Mouse (Mus musculus) erythroblast, embryonic 14.5 days (primary cell): ENCODE measurements around the gene Elp6. TPM values are rescaled to one million over a fixed set of nuclear protein-coding genes. Genes with fewer than 3 reads are reported as not detected.
A peak's percentile ranks its signal among the peaks of the same experiment; 100 is the strongest.

Source experiments
- H3K27me3 ChIP-seq: 2 replicates; pipeline ENCODE4 v1.6.1; 2012; ENCODE audit warnings: inconsistent platforms; ENCODE audit not compliant: control insufficient read depth
- H3K36me3 ChIP-seq: 2 replicates; pipeline ENCODE4 v1.6.1; 2012; ENCODE audit warnings: mild to moderate bottlenecking, inconsistent platforms; ENCODE audit not compliant: control insufficient read depth
- H3K4me1 ChIP-seq: 2 replicates; pipeline ENCODE4 v1.6.1; 2012; ENCODE audit warnings: inconsistent platforms; ENCODE audit not compliant: control insufficient read depth
- H3K4me3 ChIP-seq: replicated peaks from 2 replicates; pipeline ENCODE3; 2012; ENCODE audit warnings: moderate library complexity, mild to moderate bottlenecking, inconsistent platforms
- H3K9me3 ChIP-seq: 2 replicates; pipeline ENCODE4 v1.6.1; 2012; ENCODE audit warnings: low read length, inconsistent platforms, mixed read lengths; ENCODE audit not compliant: control insufficient read depth
- GATA1 ChIP-seq: IDR thresholded peaks from 2 replicates; pipeline ENCODE4 v1.6.1; 2012; ENCODE audit warnings: low read length, inconsistent platforms, mixed read lengths
- TAL1 ChIP-seq: IDR thresholded peaks from 3 replicates; pipeline ENCODE4 v1.6.1; 2012; ENCODE audit warnings: low read length, inconsistent platforms, mixed read lengths
- polyA plus RNA-seq: library from polyadenylated mRNA; stranded (reverse); fragments of >175 nt; gene quantifications from 2 replicates; pipeline ENCODE4 v1.2.3, GENCODE M21; 2012

Gene Elp6
- polyA plus RNA-seq, 1 experiment, result 0.34 TPM

DNA sequence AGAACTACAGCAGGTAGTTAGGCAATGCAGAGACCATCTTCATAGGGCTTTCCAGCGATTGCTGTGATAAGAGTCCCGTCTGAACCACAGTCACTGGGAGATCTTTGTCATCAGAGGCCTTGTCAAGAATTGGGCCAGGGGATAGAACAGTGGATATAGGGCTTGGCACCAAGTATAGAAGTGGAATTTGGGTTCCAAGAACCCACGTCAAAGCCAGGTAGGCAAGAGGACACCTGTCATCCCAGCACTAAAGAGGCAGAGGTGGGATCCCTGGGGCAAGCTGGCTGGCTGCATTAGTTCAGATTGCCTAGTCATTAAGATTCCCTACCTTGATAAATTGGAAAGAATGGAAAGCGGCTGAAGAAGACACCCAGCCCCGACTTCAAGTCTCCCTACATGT is 1.4 kb downstream of the Elp6 start:
- Histone ChIP-seq H3K27me3 (no peaks in the 10 kb centered on the region), H3K4me1 (peaks cover 40% of the 10 kb centered on the region), H3K4me3 (peak overlapping the region; percentile 87), H3K36me3 (peaks cover 16% of the 10 kb centered on the region), H3K9me3 (peaks cover 8% of the 10 kb centered on the region)
- no peak for TF ChIP-seq TAL1
- no peak for TF ChIP-seq GATA1

DNA sequence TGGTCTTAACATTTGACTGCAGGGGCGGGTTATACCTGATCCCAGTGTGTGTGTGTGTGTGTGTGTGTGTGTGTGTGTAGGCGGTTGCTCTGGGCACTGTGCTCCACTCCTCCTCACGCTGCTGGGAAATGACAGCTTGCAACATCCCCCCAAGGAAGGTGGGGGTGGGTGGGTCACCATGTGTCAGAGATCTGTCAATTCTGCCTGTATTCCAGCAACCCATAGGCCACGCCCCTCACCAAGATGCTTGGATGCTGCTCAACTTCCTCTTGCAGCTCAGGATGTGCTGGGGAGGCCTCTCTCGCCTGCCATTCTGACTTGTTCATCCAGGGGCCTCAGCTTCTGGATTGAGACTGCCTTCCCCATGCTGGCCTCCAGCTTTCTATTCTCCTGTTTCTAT is 9.7 kb downstream of the Elp6 start:
- Histone ChIP-seq H3K9me3 (no peaks in the 10 kb centered on the region), H3K4me3 (no peak overlapping the region), H3K4me1 (no peaks in the 10 kb centered on the region), H3K36me3 (peaks cover 66% of the 10 kb centered on the region), H3K27me3 (no peaks in the 10 kb centered on the region)
- TF ChIP-seq TAL1, result no peak
- TF ChIP-seq GATA1, result no peak

DNA sequence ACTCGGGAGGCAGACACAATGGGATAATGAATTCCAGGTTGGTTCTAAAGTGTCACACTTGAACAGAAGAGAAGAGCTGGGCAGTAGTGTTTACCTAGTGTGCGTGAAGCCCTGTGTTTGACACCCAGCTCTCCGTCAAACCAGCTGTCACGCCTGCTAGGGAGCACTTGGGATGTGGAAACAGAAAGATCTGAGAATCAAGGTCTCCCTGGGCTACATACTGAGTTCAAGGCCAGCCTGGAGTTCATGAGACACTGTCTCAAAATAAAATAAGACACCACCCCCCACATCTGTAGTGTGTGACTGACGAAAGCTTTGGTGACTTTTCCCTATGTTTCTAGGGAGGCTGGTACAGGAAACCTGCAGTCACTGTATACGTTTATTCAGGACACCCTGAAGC is 10.4 kb downstream of the Elp6 start:
- no peak for TF ChIP-seq GATA1
- TF ChIP-seq TAL1, result no peak
- Histone ChIP-seq H3K4me3 (no peak overlapping the region), H3K4me1 (no peaks in the 10 kb centered on the region), H3K9me3 (no peaks in the 10 kb centered on the region), H3K36me3 (peaks cover 61% of the 10 kb centered on the region), H3K27me3 (no peaks in the 10 kb centered on the region)

DNA sequence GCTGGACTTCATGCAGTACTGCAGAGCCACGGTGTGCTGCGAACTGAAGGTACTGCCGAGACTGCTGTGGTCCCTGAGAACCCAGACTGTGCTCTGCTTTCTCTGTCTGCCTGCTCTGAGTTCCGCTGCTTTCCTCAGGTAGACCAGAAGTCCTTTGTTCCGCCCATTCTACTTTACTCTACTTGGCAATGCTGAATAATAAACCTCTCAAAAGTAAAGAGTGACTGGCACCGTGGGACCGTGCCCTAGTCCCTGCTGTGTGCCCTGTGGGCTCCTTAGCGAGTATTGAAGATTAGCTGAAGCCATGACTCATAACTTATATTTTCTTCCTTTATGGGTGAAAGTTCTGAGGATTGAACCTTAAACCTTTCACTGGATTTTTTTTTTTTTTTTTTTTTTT is 10.9 kb downstream of the Elp6 start:
- Histone ChIP-seq H3K27me3 (no peaks in the 10 kb centered on the region), H3K36me3 (peaks cover 61% of the 10 kb centered on the region)
- no peak for TF ChIP-seq GATA1
- no peak for TF ChIP-seq TAL1

DNA sequence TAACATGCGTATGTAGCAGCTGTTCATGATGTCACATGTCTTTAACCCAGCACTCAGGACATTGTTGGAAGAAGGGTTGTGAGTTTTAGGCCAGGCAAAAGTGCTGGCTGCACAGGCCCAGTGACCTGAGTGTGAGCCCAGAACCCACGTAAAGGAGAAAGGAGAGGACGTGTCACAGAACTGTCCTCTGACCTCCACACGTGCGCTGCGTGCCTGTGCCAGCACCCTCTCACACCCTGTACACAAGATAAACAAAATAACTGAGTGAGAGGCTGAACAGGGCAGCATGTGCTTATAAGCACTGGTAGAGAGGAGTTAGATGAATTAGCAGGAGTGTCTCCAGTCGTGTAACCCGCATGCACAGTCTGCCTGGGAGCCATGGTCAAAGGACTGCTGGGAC is 11.5 kb downstream of the Elp6 start:
- Histone ChIP-seq H3K9me3 (no peaks in the 10 kb centered on the region), H3K4me1 (no peaks in the 10 kb centered on the region), H3K27me3 (no peaks in the 10 kb centered on the region), H3K36me3 (peaks cover 63% of the 10 kb centered on the region), H3K4me3 (no peak overlapping the region)
- TF ChIP-seq TAL1 (no peak), GATA1 (no peak)

More for the DNA sequence above, 10.9 kb downstream of the Elp6 start:
- no peak overlapping the region for H3K4me3 ChIP-seq
- no peaks in the 10 kb centered on the region for H3K4me1 ChIP-seq
- H3K9me3 ChIP-seq, result no peaks in the 10 kb centered on the region

DNA sequence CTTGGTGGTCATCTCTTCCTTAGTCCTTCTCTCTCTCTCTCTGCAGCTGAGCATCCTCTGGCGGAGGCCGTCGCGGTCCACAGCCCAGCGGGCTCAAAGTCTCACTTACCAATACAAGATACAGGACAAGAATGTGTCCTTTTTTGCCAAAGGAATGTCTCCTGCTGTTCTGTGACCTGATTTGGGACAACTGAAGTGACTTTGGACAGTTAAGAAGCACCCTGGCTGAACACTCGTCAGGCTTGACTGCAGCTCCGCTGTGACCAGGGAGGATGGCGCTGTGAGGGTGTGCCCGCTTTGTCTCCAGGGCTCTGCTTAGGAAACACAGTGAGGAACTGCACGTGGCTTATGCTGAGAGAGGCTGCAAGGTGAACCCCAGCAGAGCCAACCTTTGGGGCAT is 15.8 kb downstream of the Elp6 start:
- Histone ChIP-seq H3K4me3 (no peak overlapping the region), H3K36me3 (peaks cover 30% of the 10 kb centered on the region), H3K9me3 (no peaks in the 10 kb centered on the region), H3K27me3 (no peaks in the 10 kb centered on the region), H3K4me1 (no peaks in the 10 kb centered on the region)
- TF ChIP-seq TAL1 (no peak), GATA1 (no peak)

DNA sequence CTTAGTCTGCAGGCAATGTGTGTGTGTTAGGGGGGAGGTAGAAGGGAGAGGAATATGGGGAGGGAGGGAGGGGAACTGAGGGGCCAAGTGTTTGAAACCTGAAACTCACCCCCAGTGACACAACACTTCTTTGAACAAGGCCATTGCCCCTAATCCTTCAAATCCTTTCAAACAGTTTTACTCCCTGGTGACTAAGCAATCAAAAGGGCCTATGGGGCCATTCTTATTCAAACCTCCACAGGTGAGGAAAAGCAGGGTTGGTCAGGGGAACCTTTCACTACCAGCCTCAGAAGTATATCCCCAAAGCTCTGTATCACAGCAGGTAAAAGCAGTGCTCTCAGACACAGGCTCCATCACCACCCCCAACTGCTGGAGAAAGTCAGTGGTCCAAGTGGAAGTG is 18.0 kb downstream of the Elp6 start:
- TF ChIP-seq GATA1 (no peak), TAL1 (no peak)
- Histone ChIP-seq H3K9me3 (no peaks in the 10 kb centered on the region), H3K27me3 (no peaks in the 10 kb centered on the region), H3K4me3 (no peak overlapping the region), H3K4me1 (no peaks in the 10 kb centered on the region), H3K36me3 (peaks cover 23% of the 10 kb centered on the region)

DNA sequence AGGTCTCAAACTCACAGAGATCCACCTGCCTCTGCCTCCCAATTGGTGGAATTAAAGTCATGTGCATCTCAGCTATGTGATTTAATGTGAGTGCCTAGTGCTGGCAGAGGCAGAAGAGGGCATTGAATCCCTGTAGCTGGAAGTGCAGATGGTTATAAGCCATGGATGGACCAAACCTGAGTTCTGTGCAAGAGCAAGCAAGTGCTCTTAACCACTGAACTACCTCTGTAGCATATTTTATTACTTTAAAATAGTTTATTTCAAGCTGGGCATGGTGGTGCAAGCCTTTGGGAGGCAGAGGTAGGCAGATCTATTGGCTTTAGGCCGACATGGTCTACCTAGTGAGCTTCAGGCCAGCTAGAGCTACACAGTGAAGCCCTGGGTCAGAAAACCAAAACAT is 19.2 kb downstream of the Elp6 start:
- no peak for TF ChIP-seq TAL1
- TF ChIP-seq GATA1, result no peak
- Histone ChIP-seq H3K9me3 (no peaks in the 10 kb centered on the region), H3K36me3 (peaks cover 18% of the 10 kb centered on the region), H3K27me3 (no peaks in the 10 kb centered on the region), H3K4me1 (0 out of 2 replicates have a peak, but pooled peaks cover 2% of the 10 kb centered on the region), H3K4me3 (no peak overlapping the region)

DNA sequence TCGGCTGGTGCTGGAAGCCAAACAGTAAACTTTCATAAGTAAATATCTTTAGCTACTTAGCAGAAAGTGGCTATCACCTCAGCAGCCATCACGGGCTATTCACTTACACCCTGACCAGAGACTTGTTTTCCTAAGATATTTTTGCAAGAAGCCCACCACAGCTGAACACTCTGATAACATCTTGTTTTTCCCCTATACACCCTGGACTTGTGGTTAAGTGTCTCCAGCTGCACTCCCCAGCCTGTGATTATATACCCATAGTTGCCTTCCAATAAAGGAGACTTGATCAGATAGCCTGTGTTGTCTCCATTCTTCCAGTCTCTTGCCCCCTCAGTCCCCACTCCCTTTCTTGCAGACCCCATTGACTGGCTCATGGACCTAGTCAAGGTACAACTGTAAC is 23.2 kb downstream of the Elp6 start:
- TF ChIP-seq TAL1 (no peak), GATA1 (no peak)
- Histone ChIP-seq H3K36me3 (no peaks in the 10 kb centered on the region; the same call in 1 of the 2 replicates), H3K4me3 (no peak overlapping the region), H3K4me1 (peaks cover 7% of the 10 kb centered on the region), H3K9me3 (no peaks in the 10 kb centered on the region), H3K27me3 (no peaks in the 10 kb centered on the region)

DNA sequence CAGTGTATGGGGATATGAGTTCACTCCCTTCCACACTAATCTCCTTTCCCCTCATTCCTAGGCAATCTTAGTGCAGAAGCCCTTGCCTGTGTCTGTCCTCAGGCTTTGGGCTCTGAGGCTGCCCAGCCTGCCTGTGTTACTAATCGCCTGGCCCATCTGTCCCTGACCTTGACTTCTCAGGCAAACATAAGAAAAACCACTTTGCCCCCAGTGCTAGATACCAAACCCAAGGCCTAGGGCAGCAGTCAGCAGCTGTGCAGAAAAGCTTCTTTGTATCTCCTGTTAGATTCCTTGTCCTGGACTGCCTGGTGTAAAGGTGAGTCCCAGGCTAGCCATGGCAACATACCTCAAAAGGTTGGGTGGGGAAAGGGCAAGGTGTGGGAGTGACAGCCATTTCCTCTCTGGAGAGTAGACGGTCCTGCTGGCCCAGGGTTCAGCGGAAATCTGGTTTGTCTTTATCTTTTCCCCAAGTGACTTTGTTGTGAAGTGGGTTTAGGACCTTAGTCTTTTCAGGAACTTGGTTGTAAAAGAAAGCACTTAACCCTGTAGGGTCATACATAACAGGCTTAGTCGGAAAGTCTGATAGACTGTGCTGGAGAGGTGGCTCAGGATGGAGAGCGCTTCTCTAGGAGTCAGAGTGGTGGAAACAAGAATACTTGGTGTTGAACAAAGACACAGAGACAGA is 24.1 kb downstream of the Elp6 start:
- Histone ChIP-seq H3K4me1 (peaks cover 15% of the 10 kb centered on the region), H3K4me3 (no peak overlapping the region), H3K9me3 (no peaks in the 10 kb centered on the region), H3K27me3 (no peaks in the 10 kb centered on the region), H3K36me3 (no peaks in the 10 kb centered on the region)
- TF ChIP-seq TAL1 (no peak), GATA1 (no peak)
